ENCODE assay signal across 12 mouse cellular contexts in the genomic region with DNA sequence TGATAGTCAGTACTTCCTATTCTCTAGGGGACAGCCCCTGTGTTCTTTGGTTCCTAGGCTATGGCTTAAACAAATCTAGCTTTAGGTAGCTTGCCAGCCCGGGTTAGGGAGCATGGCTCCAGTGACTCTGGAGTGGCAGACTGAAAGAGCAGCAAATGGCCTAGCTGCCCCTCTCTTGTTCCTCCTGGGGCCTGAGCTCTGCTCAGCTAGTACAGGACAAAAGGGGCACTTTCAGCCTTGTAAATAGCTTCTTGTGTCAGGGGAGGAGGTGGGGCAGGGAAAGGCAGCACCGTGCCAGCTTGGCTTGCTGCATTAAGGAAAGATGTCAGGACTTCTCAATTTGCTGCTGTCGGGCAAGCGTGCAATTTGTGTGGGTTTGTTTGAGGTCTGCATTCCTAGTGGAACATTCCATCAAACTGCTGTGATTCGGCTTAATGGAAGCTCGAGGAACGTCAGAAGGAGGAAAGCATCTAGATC. TPM values are rescaled to one million over a fixed set of nuclear protein-coding genes. Genes with fewer than 3 reads are reported as not detected.
DNase-seq lines count a peak whose midpoint lies in the region; ATAC-seq and TF ChIP-seq lines count a peak whose summit lies in the region.
"Had no signal": no experiment of that assay in that cellular context is flagged by ENCODE, and none has a peak within 500 bp of the region (broad histone marks: within the 10 kb centered on the region; RNA-seq: fewer than 3 reads in every experiment).

No protein-coding gene starts in this region.

- TF ChIP-seq CTCF in liver, adult 2 months (IDR thresholded peaks at IDR 0.05; ENCODE audit: low read depth, low read length), result no peak

- H3K9ac ChIP-seq in liver, adult 2 months (ENCODE audit: low read depth, low read length), result peak overlapping the region; percentile 20
- H3K9ac ChIP-seq: limb, embryonic 12.5 days; neural tube, embryonic 12.5 days had no signal

- H3K4me1 ChIP-seq in liver, adult 2 months (ENCODE audit: control insufficient read depth, insufficient read depth, low read length), result peaks cover 64% of the 10 kb centered on the region

- WGBS in liver, adult 2 months, result 25% methylated on average over 7 of the region's 7 CpGs

- H3K27me3 ChIP-seq in liver, adult 2 months (ENCODE audit: control insufficient read depth, insufficient read depth, low read length), result no peaks in the 10 kb centered on the region
- H3K27me3 ChIP-seq: neural tube, embryonic 12.5 days had no signal

- H3K36me3 ChIP-seq in liver, adult 2 months (ENCODE audit: control insufficient read depth, insufficient read depth, low read length), result peaks cover 53% of the 10 kb centered on the region
- H3K36me3 ChIP-seq: limb, embryonic 12.5 days; neural tube, embryonic 12.5 days had no signal

- no peak overlapping the region for H3K4me3 ChIP-seq in liver, adult 2 months (ENCODE audit: insufficient read depth, low read depth, low read length)
- H3K4me3 ChIP-seq: limb, embryonic 12.5 days; neural tube, embryonic 12.5 days had no signal

- H3K79me2 ChIP-seq in liver, adult 2 months (ENCODE audit: control insufficient read depth, insufficient read depth, low read length), result peaks cover 40% of the 10 kb centered on the region

- ATAC-seq in frontal cortex, adult (ENCODE audit: low TSS enrichment), result peak; percentile 64
- peak; percentile 40; the same call in 1 of the 2 replicates for ATAC-seq in common myeloid progenitor, adult 5-6 weeks (replicated peaks; ENCODE audit: low read depth, poor library complexity, severe bottlenecking)

- DNase-seq in frontal cortex, postnatal 14 days (ENCODE audit: low spot score in 2 of 2), result no peak
- DNase-seq in liver, adult 2 months (ENCODE audit: extremely low read depth, low read depth, low spot score), result no peak
- DNase-seq in liver, result no peak
- peak; percentile 51 to 56 for DNase-seq in layer of hippocampus, adult 8-10 months (ENCODE audit: low spot score in 2 of 2)
- no peak for DNase-seq in urinary bladder, postnatal 14 days (ENCODE audit: low spot score)
- DNase-seq in natural killer cell, adult 2 months (ENCODE audit: low spot score in 2 of 2), result no peak
- DNase-seq: gastrocnemius, postnatal 14 days; thymus, adult 2 months had no signal

- no peak for TF ChIP-seq POLR2A in liver, adult 2 months (IDR thresholded peaks at IDR 0.05; ENCODE audit: extremely low read depth, insufficient read depth, low read length)

- peak overlapping the region; percentile 27 for H3K27ac ChIP-seq in liver, adult 2 months (replicated peaks; ENCODE audit: insufficient read depth, low read depth, low read length)
- H3K27ac ChIP-seq: limb, embryonic 12.5 days; neural tube, embryonic 12.5 days had no signal

RNA-seq across cellular contexts. Expression of gene Acsl1, which starts 17.3 kb away (rescaled TPM):
- 447 and 506 TPM in 2 replicates for total RNA-seq in liver, adult 2 months (2014; rRNA removed)
- polyA plus RNA-seq in liver, adult 2 months (2012; rRNA removed), result 322 and 338 TPM in 2 replicates
- 70.3 and 103 TPM in 2 replicates for total RNA-seq in common myeloid progenitor, adult 5-6 weeks (2017)
- 10 to 100 TPM; 40.6 to 49.2 (median 47.4) TPM for total RNA-seq in layer of hippocampus, adult 8-10 months (2022)

Comparison
In these comparisons a context has a peak if more than half of its experiments do, and no peak if none do; other contexts are left out.
1. DNase-seq: peak in layer of hippocampus, adult 8-10 months (2 of 2); none in frontal cortex, postnatal 14 days (0 of 2), liver, adult 2 months (single experiment), liver (single experiment), urinary bladder, postnatal 14 days (single experiment) and natural killer cell, adult 2 months (0 of 2).